Mouse (Mus musculus) midbrain, embryonic 15.5 days (tissue): ENCODE measurements at regions not wholly inside any gene's neighbourhood (a gene's known extent, or its start where the extent isn't known, plus 50 kb on each side); places are given as distances from the start of the nearest gene placed in this dataset. TPM values are rescaled to one million over a fixed set of nuclear protein-coding genes. Genes with fewer than 3 reads are reported as not detected.

Experiments used
- ATAC-seq: fragments of 200-750 bp; cut with Nextera tagmentation; replicated peaks from 2 replicates; pipeline ENCODE4 v1.8.0; 2017; ENCODE audit warnings: moderate TSS enrichment
- H3K27ac ChIP-seq: fragments of 300-500 bp; sonication (generic); 2 replicates; pipeline ENCODE4 v1.5.1; 2015; ENCODE audit warnings: mild to moderate bottlenecking, inconsistent platforms
- H3K27me3 ChIP-seq: fragments of 300-500 bp; sonication (generic); replicated peaks from 2 replicates; pipeline ENCODE4 v1.6.1; 2015; ENCODE audit warnings: inconsistent platforms
- H3K36me3 ChIP-seq: fragments of 300-500 bp; sonication (generic); replicated peaks from 2 replicates; pipeline ENCODE4 v1.6.1; 2015; ENCODE audit warnings: inconsistent platforms
- H3K4me1 ChIP-seq: fragments of 300-500 bp; sonication (generic); 2 replicates; pipeline ENCODE4 v1.6.1; 2015; ENCODE audit warnings: inconsistent platforms
- H3K4me2 ChIP-seq: fragments of 300-500 bp; sonication (generic); 2 replicates; pipeline ENCODE4 v1.6.1; 2015; ENCODE audit warnings: inconsistent platforms, mild to moderate bottlenecking, moderate library complexity
- H3K4me3 ChIP-seq: fragments of 300-500 bp; sonication (generic); 2 replicates; pipeline ENCODE4 v1.5.1; 2015; ENCODE audit warnings: mild to moderate bottlenecking, inconsistent platforms
- H3K9ac ChIP-seq: fragments of 300-500 bp; sonication (generic); 2 replicates; pipeline ENCODE4 v1.6.1; 2015; ENCODE audit warnings: mild to moderate bottlenecking, inconsistent platforms
- H3K9me3 ChIP-seq: fragments of 300-500 bp; sonication (generic); 2 replicates; pipeline ENCODE4 v1.6.1; 2016; ENCODE audit warnings: inconsistent platforms
- WGBS: fragments of 180-500 bp; shearing (Covaris S2); methylation state at CpG from one replicate; pipeline ENCODE4 v1.1.7; 2015; ENCODE audit warnings: mixed read lengths; 5-methylcytosine and 5-hydroxymethylcytosine counted together
- microRNA-seq: library from miRNA; unstranded; fragments of <30 nt; microRNA quantifications from one replicate; pipeline ENCODE4, GENCODE M21; 2016

DNA sequence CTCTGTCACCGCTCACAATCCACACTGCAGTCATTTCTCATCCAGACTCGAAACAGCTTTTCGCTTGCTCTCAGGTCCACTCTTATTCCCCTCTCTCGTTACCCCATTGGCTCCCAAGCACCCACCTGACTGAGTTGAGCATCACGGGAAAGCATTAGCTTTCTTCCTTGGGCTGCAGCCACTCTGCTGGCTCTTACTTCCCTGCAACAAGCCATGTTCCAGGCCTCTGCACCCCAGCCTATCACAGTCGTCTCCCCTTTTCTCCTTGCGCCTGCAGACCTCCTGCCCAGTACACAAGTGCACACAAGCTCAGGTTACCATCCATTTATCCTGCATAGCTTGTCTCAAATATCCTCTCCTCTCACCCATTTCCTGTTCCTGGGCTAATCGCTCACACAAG lies 88.5 kb upstream of the Tmem260 start:
- Histone ChIP-seq H3K36me3 (no peaks in the 10 kb centered on the region), H3K4me2 (no peak overlapping the region), H3K4me1 (no peaks in the 10 kb centered on the region), H3K27me3 (peaks cover 6% of the 10 kb centered on the region; the same call in 1 of the 2 replicates), H3K9me3 (no peaks in the 10 kb centered on the region), H3K4me3 (no peak overlapping the region), H3K9ac (no peak overlapping the region), H3K27ac (no peak overlapping the region)
- WGBS, result 75% methylated on average over 8 of the region's 8 CpGs
- no peak for ATAC-seq

DNA sequence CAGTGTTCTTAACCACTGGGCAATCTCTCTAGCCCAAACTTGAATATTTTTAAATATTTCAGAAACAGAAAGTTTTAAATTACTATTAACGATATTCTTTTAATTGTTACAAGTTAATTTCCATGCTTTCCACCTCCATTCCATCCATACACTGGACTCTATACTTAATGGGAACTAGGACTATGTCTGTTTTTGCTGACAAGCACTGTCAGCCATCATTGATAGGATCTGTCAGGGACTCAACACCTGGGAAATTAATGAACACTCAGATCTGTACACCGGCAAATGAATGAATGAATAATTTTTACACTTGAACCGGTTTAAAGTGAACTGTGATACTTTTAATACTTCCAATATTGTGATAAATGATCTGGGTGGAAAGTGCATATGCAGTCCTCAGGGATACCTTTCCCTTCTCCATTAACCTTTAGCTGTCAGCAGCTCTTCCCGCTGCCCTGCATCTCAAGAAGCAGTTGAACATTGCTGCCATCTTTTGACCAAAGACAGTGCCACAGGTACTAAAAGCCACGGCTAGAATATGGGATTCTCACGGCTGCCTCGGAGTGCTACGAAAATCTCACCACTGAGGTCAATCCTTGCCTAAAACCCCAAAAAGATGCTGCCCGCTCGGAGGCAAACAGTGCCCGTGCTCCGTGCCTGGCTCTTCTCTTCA lies 87.3 kb upstream of the Tmem260 start:
- Histone ChIP-seq H3K9ac (no peak overlapping the region), H3K27me3 (peaks cover 6% of the 10 kb centered on the region; the same call in 1 of the 2 replicates), H3K27ac (no peak overlapping the region), H3K36me3 (no peaks in the 10 kb centered on the region), H3K9me3 (no peaks in the 10 kb centered on the region), H3K4me2 (no peak overlapping the region), H3K4me1 (no peaks in the 10 kb centered on the region), H3K4me3 (no peak overlapping the region)
- ATAC-seq, result peak; percentile 88
- WGBS, result 41% methylated on average over 12 of the region's 12 CpGs

DNA sequence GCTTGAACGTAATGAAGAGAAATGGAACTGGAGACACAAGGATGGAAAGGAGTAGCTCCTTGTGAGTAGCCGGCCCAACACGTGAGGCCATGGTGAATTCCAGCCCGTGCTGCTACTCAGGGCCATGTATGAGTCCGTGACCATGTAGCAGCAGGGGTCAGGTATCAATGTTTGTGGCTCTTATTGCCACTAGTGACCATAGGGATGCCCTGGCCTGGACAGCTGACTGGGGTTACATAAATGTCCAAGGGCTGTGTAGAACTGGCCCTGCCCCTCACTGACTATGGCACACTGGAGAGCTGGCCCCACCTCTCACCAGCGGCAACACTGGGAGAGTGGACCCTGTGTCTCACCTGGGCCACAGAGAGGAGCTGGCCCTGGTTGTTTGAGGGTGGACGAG lies 84.1 kb upstream of the Tmem260 start:
- peaks cover 6% of the 10 kb centered on the region; the same call in 1 of the 2 replicates for H3K27me3 ChIP-seq
- no peak overlapping the region for H3K4me2 ChIP-seq
- 86% methylated on average over 7 of the region's 7 CpGs for WGBS
- no peak for ATAC-seq
- H3K4me3 ChIP-seq, result no peak overlapping the region
- no peak overlapping the region for H3K27ac ChIP-seq
- H3K9ac ChIP-seq, result no peak overlapping the region
- H3K9me3 ChIP-seq, result no peaks in the 10 kb centered on the region
- H3K36me3 ChIP-seq, result no peaks in the 10 kb centered on the region
- no peaks in the 10 kb centered on the region for H3K4me1 ChIP-seq

DNA sequence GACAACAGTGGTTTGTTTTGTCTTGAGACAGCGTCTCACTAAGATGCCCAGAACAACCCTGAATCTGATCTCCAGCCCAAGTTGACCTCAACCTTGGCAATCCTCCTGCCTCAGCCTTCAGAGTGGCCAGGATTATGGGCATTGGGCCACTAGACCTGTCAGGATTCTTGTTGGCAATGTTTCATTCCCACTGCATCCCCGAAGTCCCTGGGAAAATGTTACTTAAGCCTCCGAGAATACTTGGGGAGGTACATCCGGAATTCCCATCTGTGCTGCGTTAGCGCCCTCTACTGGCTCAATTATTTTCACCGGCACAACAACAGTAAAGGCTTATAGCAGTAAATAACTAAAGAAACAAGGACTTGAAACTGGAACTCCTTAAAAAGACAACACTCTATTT lies 78.9 kb upstream of the Tmem260 start:
- Histone ChIP-seq H3K4me2 (no peak overlapping the region), H3K9me3 (no peaks in the 10 kb centered on the region), H3K4me3 (no peak overlapping the region), H3K36me3 (no peaks in the 10 kb centered on the region), H3K27me3 (0 out of 2 replicates have a peak, but pooled peaks cover 3% of the 10 kb centered on the region), H3K27ac (no peak overlapping the region), H3K4me1 (peaks cover 3% of the 10 kb centered on the region; the same call in 1 of the 2 replicates), H3K9ac (no peak overlapping the region)
- 15% methylated on average over 7 of the region's 7 CpGs for WGBS
- no peak for ATAC-seq

DNA sequence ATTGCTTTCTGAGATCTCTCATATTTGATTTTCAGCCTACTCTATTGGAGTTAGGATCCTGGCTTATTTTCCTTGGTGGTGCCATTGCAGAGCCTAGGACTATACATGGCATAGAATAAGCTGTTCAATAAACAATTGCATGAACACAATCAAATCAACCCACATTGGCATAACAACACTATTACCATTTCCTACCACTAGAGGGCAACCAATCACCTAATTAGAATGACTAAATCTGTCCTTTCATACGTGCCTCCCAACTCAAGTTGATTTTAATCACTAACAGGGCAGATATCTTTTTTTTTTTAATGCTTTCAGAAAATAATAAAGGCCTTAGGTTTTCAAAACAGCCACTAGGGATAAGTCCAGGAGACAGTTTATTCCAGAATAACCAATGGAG lies 75.6 kb upstream of the Tmem260 start:
- Histone ChIP-seq H3K4me1 (peaks cover 3% of the 10 kb centered on the region; the same call in 1 of the 2 replicates), H3K27ac (no peak overlapping the region), H3K27me3 (0 out of 2 replicates have a peak, but pooled peaks cover 3% of the 10 kb centered on the region), H3K4me2 (no peak overlapping the region), H3K36me3 (no peaks in the 10 kb centered on the region), H3K9me3 (no peaks in the 10 kb centered on the region), H3K4me3 (no peak overlapping the region), H3K9ac (no peak overlapping the region)
- WGBS, result 2% methylated on average over 1 of the region's 1 CpGs
- ATAC-seq, result peak; percentile 44; the same call in 1 of the 2 replicates

DNA sequence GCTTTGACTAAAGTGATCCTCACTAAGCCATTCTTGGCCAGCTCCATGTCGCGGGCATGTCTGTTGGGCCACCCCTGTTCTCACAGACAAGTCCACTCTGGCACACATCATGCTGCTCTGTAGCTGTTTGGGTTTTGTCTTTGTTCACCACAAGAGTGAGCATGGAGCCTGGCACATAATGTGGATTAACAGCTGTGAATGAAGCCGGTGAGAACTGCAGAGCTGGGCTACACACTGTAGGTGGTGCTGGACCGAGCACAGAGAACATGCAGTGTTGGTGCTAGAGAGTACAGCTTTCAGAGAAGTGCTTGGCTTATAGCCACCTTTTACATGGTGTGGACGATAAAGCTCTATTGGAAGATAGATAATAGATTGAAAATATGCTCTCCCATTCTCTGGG lies 74.2 kb upstream of the Tmem260 start:
- ATAC-seq, result peak; percentile 89
- H3K9ac ChIP-seq, result no peak overlapping the region
- H3K4me2 ChIP-seq, result no peak overlapping the region
- H3K36me3 ChIP-seq, result no peaks in the 10 kb centered on the region
- WGBS, result 35% methylated on average over 5 of the region's 5 CpGs
- H3K4me1 ChIP-seq, result peaks cover 14% of the 10 kb centered on the region
- no peak overlapping the region for H3K4me3 ChIP-seq
- H3K27me3 ChIP-seq, result 0 out of 2 replicates have a peak, but pooled peaks cover 3% of the 10 kb centered on the region
- no peak overlapping the region for H3K27ac ChIP-seq
- H3K9me3 ChIP-seq, result no peaks in the 10 kb centered on the region

DNA sequence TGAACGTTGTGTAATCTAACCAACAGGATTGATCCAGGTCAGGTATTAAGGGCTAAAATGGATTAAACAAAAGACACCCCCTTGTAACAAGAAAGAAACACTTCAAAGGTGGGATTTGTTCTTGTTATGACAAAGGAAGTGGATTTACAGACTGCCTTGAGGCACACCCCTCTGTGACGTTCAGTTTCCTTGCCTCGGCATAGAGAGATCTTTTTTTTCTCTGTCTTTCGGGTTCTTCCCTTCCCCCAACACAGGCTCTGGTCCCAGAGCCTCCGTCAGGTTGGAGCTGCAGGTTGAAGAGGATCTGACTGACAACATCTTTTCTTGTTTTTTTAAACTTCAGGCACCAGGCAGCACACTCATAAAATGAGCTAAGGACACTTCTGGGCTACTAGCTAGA lies 69.8 kb upstream of the Tmem260 start:
- Histone ChIP-seq H3K27ac (no peak overlapping the region), H3K4me2 (0 out of 2 replicates have a peak overlapping the region, but pooled peaks have one; percentile 17), H3K9me3 (no peaks in the 10 kb centered on the region), H3K9ac (no peak overlapping the region), H3K4me3 (no peak overlapping the region), H3K27me3 (no peaks in the 10 kb centered on the region), H3K36me3 (no peaks in the 10 kb centered on the region), H3K4me1 (peaks cover 11% of the 10 kb centered on the region; the same call in 1 of the 2 replicates)
- no peak for ATAC-seq
- 23% methylated on average over 5 of the region's 5 CpGs for WGBS

Small RNAs in the stretch of these regions (microRNA-seq; reads per million reads assigned to microRNA genes)
- not detected for gene Gm23881
